Mouse (Mus musculus): ENCODE data around the gene Adap1.

GRCm38 (mm10) chr5:139324045-139324491, 1.4 kb downstream of the Adap1 start:
- TF ChIP-seq CTCF (IDR thresholded peaks at IDR 0.05; ENCODE audit: extremely low read depth, insufficient read depth, insufficient read length, insufficient replicate concordance): no peak
- TF ChIP-seq POLR2A (IDR thresholded peaks at IDR 0.05; ENCODE audit: low read depth, low read length): no peak
